Mouse (Mus musculus): ENCODE measurements around the gene Hhipl1. TPM values are rescaled to one million over a fixed set of nuclear protein-coding genes. Genes with fewer than 3 reads are reported as not detected.

The Hhipl1 gene
- total RNA-seq, 2 experiments from 2014 or later: 0.74 to 1.3 TPM

- no peak for DNase-seq
- intact Hi-C loops (cut with DNase I): no loop called here
Observed at GRCm38 (mm10) chr12:108350931-108351330, 44.9 kb downstream of the Hhipl1 start.

- DNase-seq: no peak
- intact Hi-C loops (cut with DNase I): no loop called here
Observed at GRCm38 (mm10) chr12:108352371-108353136, 46.5 kb downstream of the Hhipl1 start.

GRCm38 (mm10) chr12:108354284-108354683 is 48.2 kb downstream of the Hhipl1 start:
- intact Hi-C loops (cut with DNase I): no loop called here
- no peak for DNase-seq

- DNase-seq: no peak
- intact Hi-C loops (cut with DNase I): no loop called here
Observed at GRCm38 (mm10) chr12:108355271-108355670, 49.2 kb downstream of the Hhipl1 start.

- no peak for DNase-seq
- intact Hi-C loops (cut with DNase I): no loop called here
Observed at GRCm38 (mm10) chr12:108355986-108356385, 49.9 kb downstream of the Hhipl1 start.

- intact Hi-C loops (cut with DNase I): loop anchor here (2.0 kb wide), 2 partner anchors 59 to 131 kb away; no protein-coding TSS in a partner anchor
- DNase-seq: peak; percentile 79 to 84
Observed at GRCm38 (mm10) chr12:108363796-108364195, 57.7 kb downstream of the Hhipl1 start.

GRCm38 (mm10) chr12:108365340-108365739 is 59.3 kb downstream of the Hhipl1 start:
- intact Hi-C loops (cut with DNase I): loop anchor here (2.0 kb wide), 1 partner anchor 57 kb away; no protein-coding TSS in a partner anchor
- DNase-seq: peak; percentile 49 to 69

GRCm38 (mm10) chr12:108365868-108366267 is 59.8 kb downstream of the Hhipl1 start:
- intact Hi-C loops (cut with DNase I): loop anchor here (2.0 kb wide), 1 partner anchor 57 kb away; no protein-coding TSS in a partner anchor
- no peak for DNase-seq

GRCm38 (mm10) chr12:108367909-108368308 is 61.8 kb downstream of the Hhipl1 start:
- no peak for DNase-seq
- intact Hi-C loops (cut with DNase I): no loop called here

- intact Hi-C loops (cut with DNase I): no loop called here
- no peak for DNase-seq
Observed at GRCm38 (mm10) chr12:108368921-108369320, 62.9 kb downstream of the Hhipl1 start.

GRCm38 (mm10) chr12:108370596-108371428 is 64.7 kb downstream of the Hhipl1 start, which contains the start of gene Eml1:
TSS of gene Eml1 (plus strand) at chr12:108370957.
- intact Hi-C loops (cut with DNase I): no loop called here
- peak; percentile 34 to 58 for DNase-seq

- DNase-seq: no peak
- intact Hi-C loops (cut with DNase I): no loop called here
Observed at GRCm38 (mm10) chr12:108371429-108371765, 65.3 kb downstream of the Hhipl1 start.

GRCm38 (mm10) chr12:108372241-108372640 is 66.2 kb downstream of the Hhipl1 start:
- DNase-seq: peak; percentile 53
- intact Hi-C loops (cut with DNase I): loop anchor here (2.0 kb wide), 1 partner anchor 15 kb away; no protein-coding TSS in a partner anchor

- intact Hi-C loops (cut with DNase I): loop anchor here (2.0 kb wide), 1 partner anchor 13 kb away; no protein-coding TSS in a partner anchor
- no peak for DNase-seq
Observed at GRCm38 (mm10) chr12:108373611-108374010, 67.5 kb downstream of the Hhipl1 start.

- no peak for DNase-seq
- intact Hi-C loops (cut with DNase I): no loop called here
Observed at GRCm38 (mm10) chr12:108374689-108375088, 68.6 kb downstream of the Hhipl1 start.

- intact Hi-C loops (cut with DNase I): no loop called here
- DNase-seq: no peak
Observed at GRCm38 (mm10) chr12:108378379-108379133, 72.5 kb downstream of the Hhipl1 start.
